Mouse (Mus musculus): ENCODE measurements at regions not wholly inside any gene's neighbourhood (a gene's known extent, or its start where the extent isn't known, plus 50 kb on each side); places are given as distances from the start of the nearest gene placed in this dataset.

DNA sequence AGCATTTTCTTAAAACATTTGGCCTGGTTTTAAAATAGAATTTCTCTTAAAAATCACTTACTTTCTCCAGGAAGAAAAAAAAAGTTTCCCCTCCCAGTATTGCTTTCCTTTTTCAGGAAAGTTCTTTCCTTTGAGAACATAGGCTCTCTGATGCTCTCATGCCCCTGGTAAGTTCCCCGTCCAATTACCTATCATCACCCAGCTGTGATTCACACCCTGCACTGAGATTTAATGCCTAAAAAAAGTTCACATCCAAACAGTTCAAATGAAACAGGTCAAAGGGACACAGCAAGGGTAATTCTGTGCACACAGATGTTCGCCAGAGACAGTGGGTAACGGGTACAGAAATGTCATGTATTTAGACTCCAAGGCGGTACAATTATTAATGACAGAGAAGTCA lies 191.8 kb upstream of the Tll1 start:
- Histone ChIP-seq H3K4me3 (ENCODE audit: low read depth, low read length) (no peak overlapping the region), H3K27ac (ENCODE audit: low read depth, low read length) (no peak overlapping the region), H3K9ac (ENCODE audit: low read depth, low read length) (no peak overlapping the region), H3K4me2 (replicated peaks; ENCODE audit: low read depth) (no peak overlapping the region), H3K9me3 (ENCODE audit: control insufficient read depth) (no peaks in the 10 kb centered on the region), H3K27me3 (replicated peaks; ENCODE audit: control insufficient read depth, insufficient read depth, low read length) (no peaks in the 10 kb centered on the region), H3K4me1 (replicated peaks; ENCODE audit: control insufficient read depth, insufficient read depth, low read length) (no peaks in the 10 kb centered on the region), H3K36me3 (ENCODE audit: control insufficient read depth, insufficient read depth) (no peaks in the 10 kb centered on the region)
- WGBS, result 73% methylated on average over 4 of the region's 4 CpGs
- no peak for TF ChIP-seq CTCF (IDR thresholded peaks at IDR 0.05; ENCODE audit: low read depth)
- no peak for ATAC-seq

DNA sequence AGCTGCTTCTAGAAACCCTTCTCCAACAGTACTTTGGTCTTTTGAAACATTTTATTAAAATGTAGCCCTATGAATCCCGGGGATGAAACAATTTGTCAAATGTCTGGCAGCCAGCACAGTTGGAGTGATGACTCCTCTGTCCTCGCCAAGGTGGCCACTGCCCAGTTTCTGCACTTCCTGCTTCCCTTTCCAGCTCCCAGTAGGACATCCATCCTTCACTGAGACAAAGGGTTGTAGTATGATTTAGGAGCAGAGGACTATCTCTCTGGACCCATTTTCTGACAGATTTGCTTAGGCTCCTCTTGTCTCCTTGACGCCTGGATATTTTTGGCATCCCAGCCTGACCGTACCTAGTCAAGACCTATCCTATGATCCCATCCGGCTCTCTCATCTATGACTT lies 189.7 kb upstream of the Tll1 start:
- no peak overlapping the region for H3K4me2 ChIP-seq (replicated peaks; ENCODE audit: low read depth)
- no peak overlapping the region for H3K4me3 ChIP-seq (ENCODE audit: low read depth, low read length)
- WGBS, result 86% methylated on average over 5 of the region's 5 CpGs
- TF ChIP-seq CTCF (IDR thresholded peaks at IDR 0.05; ENCODE audit: low read depth), result no peak
- no peaks in the 10 kb centered on the region for H3K27me3 ChIP-seq (replicated peaks; ENCODE audit: control insufficient read depth, insufficient read depth, low read length)
- no peak overlapping the region for H3K27ac ChIP-seq (ENCODE audit: low read depth, low read length)
- H3K9me3 ChIP-seq (ENCODE audit: control insufficient read depth), result no peaks in the 10 kb centered on the region
- no peaks in the 10 kb centered on the region for H3K4me1 ChIP-seq (replicated peaks; ENCODE audit: control insufficient read depth, insufficient read depth, low read length)
- ATAC-seq, result no peak
- H3K36me3 ChIP-seq (ENCODE audit: control insufficient read depth, insufficient read depth), result no peaks in the 10 kb centered on the region
- no peak overlapping the region for H3K9ac ChIP-seq (ENCODE audit: low read depth, low read length)

DNA sequence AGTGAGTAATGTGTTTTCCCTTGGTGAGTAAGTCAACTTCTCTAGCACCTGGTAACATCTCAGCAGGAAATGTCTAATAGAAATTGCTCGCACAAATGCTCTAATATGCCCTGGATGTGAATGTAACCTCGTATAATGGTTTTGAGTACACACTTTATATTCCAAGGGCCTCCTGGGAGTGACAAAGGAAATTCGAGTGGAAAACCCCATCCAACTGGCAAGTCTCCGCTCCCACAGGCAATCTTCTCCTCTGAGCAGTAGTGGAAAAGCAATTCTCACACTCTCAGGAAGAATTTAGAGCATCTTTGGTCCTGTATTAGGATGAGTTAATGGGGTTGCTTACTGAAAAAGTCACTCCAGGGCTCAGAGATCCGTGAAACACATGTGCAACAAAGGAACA lies 183.4 kb upstream of the Tll1 start:
- H3K4me3 ChIP-seq (ENCODE audit: low read depth, low read length), result no peak overlapping the region
- H3K27me3 ChIP-seq (replicated peaks; ENCODE audit: control insufficient read depth, insufficient read depth, low read length), result no peaks in the 10 kb centered on the region
- no peak overlapping the region for H3K9ac ChIP-seq (ENCODE audit: low read depth, low read length)
- 71% methylated on average over 5 of the region's 5 CpGs for WGBS
- no peak overlapping the region for H3K4me2 ChIP-seq (replicated peaks; ENCODE audit: low read depth)
- H3K9me3 ChIP-seq (ENCODE audit: control insufficient read depth), result no peaks in the 10 kb centered on the region
- no peak overlapping the region for H3K27ac ChIP-seq (ENCODE audit: low read depth, low read length)
- ATAC-seq, result no peak
- H3K4me1 ChIP-seq (replicated peaks; ENCODE audit: control insufficient read depth, insufficient read depth, low read length), result no peaks in the 10 kb centered on the region
- H3K36me3 ChIP-seq (ENCODE audit: control insufficient read depth, insufficient read depth), result no peaks in the 10 kb centered on the region
- no peak for TF ChIP-seq CTCF (IDR thresholded peaks at IDR 0.05; ENCODE audit: low read depth)

DNA sequence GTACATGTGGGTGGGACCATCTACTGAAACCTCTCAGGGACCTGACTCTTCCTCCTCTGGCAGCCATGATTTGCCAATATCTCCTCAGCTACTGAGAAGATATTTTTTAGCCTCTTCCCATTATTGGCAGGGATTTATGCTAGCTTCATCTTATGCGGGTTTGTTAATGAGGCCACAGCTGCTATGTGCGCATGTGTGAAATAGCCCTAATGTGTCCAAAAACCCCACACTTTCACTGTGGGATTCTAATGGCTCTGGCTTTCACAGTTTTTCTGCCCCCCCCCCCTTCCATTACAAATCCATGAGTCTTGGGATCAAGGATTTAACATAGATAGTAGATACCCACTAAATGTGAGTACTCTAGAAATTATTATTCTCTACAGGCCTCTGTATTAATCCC lies 182.2 kb upstream of the Tll1 start:
- no peak for ATAC-seq
- Histone ChIP-seq H3K9me3 (ENCODE audit: control insufficient read depth) (no peaks in the 10 kb centered on the region), H3K4me3 (ENCODE audit: low read depth, low read length) (no peak overlapping the region), H3K9ac (ENCODE audit: low read depth, low read length) (no peak overlapping the region), H3K36me3 (ENCODE audit: control insufficient read depth, insufficient read depth) (no peaks in the 10 kb centered on the region), H3K27ac (ENCODE audit: low read depth, low read length) (no peak overlapping the region), H3K4me1 (replicated peaks; ENCODE audit: control insufficient read depth, insufficient read depth, low read length) (no peaks in the 10 kb centered on the region), H3K27me3 (replicated peaks; ENCODE audit: control insufficient read depth, insufficient read depth, low read length) (no peaks in the 10 kb centered on the region), H3K4me2 (replicated peaks; ENCODE audit: low read depth) (no peak overlapping the region)
- TF ChIP-seq CTCF (IDR thresholded peaks at IDR 0.05; ENCODE audit: low read depth), result no peak
- 91% methylated on average over 2 of the region's 2 CpGs for WGBS

DNA sequence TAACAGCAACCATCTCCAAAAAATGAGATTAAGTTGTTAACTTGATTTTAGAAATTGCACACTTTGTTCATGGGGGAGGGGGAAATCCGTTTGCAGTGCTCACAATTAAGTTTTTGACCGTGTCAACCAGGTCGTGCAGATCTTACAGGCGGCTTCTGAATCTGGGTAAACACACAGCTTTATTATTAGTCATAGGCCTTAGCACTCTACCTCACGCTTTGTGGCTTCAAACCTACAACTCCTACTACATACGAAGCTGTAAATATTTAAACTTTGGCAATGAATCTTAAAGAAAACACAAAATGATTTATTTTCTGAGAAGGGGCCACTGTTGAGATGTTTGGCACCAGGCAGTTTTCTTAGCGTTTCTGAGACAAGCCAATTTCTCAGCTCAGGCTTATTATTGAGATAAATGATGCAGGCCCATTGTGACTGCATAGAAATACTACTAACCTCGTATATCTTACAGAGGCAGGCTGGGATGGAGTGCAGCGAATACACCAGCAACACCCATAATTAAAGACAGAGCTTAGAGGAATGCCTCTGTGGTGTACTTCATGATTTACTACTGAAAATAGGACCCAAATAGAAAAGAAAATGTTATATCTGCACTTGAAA lies 173.8 kb upstream of the Tll1 start:
- Histone ChIP-seq H3K27ac (ENCODE audit: low read depth, low read length) (no peak overlapping the region), H3K9me3 (ENCODE audit: control insufficient read depth) (no peaks in the 10 kb centered on the region), H3K4me3 (ENCODE audit: low read depth, low read length) (no peak overlapping the region), H3K4me2 (replicated peaks; ENCODE audit: low read depth) (no peak overlapping the region), H3K27me3 (replicated peaks; ENCODE audit: control insufficient read depth, insufficient read depth, low read length) (no peaks in the 10 kb centered on the region), H3K4me1 (replicated peaks; ENCODE audit: control insufficient read depth, insufficient read depth, low read length) (no peaks in the 10 kb centered on the region), H3K36me3 (ENCODE audit: control insufficient read depth, insufficient read depth) (no peaks in the 10 kb centered on the region), H3K9ac (ENCODE audit: low read depth, low read length) (no peak overlapping the region)
- TF ChIP-seq CTCF (IDR thresholded peaks at IDR 0.05; ENCODE audit: low read depth), result no peak
- 68% methylated on average over 9 of the region's 9 CpGs for WGBS
- no peak for ATAC-seq

DNA sequence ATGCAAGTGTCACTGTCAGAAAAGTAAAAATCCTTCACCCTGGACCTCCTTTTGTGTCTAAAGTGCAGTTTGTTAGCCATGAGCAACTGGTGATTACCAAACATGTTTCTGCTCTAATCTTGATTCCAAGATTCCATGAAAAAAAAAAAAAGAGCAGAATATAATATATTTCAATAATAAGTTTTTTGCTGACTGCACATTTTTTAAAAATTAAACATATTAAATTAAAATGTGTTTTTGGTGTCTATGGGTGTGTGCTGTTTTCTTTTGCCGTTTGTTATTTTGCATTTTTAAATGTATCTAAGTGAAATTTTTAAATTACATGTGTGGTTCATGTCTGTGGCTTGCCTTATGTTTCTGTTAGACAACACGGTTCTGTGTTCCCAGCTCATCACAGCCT lies 171.8 kb upstream of the Tll1 start:
- Histone ChIP-seq H3K27ac (ENCODE audit: low read depth, low read length) (no peak overlapping the region), H3K4me2 (replicated peaks; ENCODE audit: low read depth) (no peak overlapping the region), H3K9ac (ENCODE audit: low read depth, low read length) (no peak overlapping the region), H3K9me3 (ENCODE audit: control insufficient read depth) (no peaks in the 10 kb centered on the region), H3K36me3 (ENCODE audit: control insufficient read depth, insufficient read depth) (no peaks in the 10 kb centered on the region), H3K4me3 (ENCODE audit: low read depth, low read length) (no peak overlapping the region), H3K27me3 (replicated peaks; ENCODE audit: control insufficient read depth, insufficient read depth, low read length) (no peaks in the 10 kb centered on the region), H3K4me1 (replicated peaks; ENCODE audit: control insufficient read depth, insufficient read depth, low read length) (no peaks in the 10 kb centered on the region)
- 79% methylated on average over 2 of the region's 2 CpGs for WGBS
- no peak for ATAC-seq
- TF ChIP-seq CTCF (IDR thresholded peaks at IDR 0.05; ENCODE audit: low read depth), result no peak

DNA sequence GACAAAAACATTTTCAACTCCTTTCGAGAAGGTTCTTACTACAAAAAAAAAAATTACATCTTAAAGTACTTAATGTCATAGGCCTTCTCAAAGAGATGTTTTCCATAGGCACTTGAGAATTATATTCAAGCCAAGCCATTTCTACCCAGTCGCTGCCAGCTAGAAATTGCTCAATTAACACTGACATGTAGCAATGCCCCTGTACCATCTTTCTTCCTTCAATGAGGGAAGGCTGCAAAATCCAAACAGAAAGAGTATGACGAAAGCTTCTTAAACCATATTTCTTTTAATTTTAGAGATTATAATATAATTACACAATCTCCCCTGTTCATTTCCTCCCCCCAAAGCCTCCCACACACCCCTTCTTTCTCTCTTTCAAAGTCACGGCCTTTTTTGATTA lies 169.4 kb upstream of the Tll1 start:
- TF ChIP-seq CTCF (IDR thresholded peaks at IDR 0.05; ENCODE audit: low read depth), result no peak
- WGBS, result 69% methylated on average over 4 of the region's 4 CpGs

More for the DNA sequence above, 169.4 kb upstream of the Tll1 start:
- Histone ChIP-seq H3K4me3 (ENCODE audit: low read depth, low read length) (no peak overlapping the region), H3K4me2 (replicated peaks; ENCODE audit: low read depth) (no peak overlapping the region), H3K9me3 (ENCODE audit: control insufficient read depth) (no peaks in the 10 kb centered on the region), H3K36me3 (ENCODE audit: control insufficient read depth, insufficient read depth) (no peaks in the 10 kb centered on the region), H3K9ac (ENCODE audit: low read depth, low read length) (no peak overlapping the region), H3K4me1 (replicated peaks; ENCODE audit: control insufficient read depth, insufficient read depth, low read length) (no peaks in the 10 kb centered on the region), H3K27ac (ENCODE audit: low read depth, low read length) (no peak overlapping the region), H3K27me3 (replicated peaks; ENCODE audit: control insufficient read depth, insufficient read depth, low read length) (no peaks in the 10 kb centered on the region)
- no peak for ATAC-seq

Data from intestine, postnatal 0 days (tissue).